Mouse (Mus musculus) midbrain, embryonic 13.5 days (tissue): Measurements from ENCODE around the gene Gm7356. TPM values are rescaled to one million over a fixed set of nuclear protein-coding genes. Genes with fewer than 3 reads are reported as not detected.

Experiments
- polyA plus RNA-seq: library from polyadenylated mRNA; unstranded; fragments of >200 nt; fragmentation: Nextera tagmentation; extraction: Ambion mirVana; gene quantifications from 2 replicates; pipeline ENCODE4 v1.2.1, GENCODE M21; 2015

Gene Gm7356
- polyA plus RNA-seq, 1 experiment from 2014 or later, result not detected

Other genes starting within 250 kb of the Gm7356 start
- 158 and 165 TPM in 2 replicates for gene Afdn, start 243.2 kb downstream of the Gm7356 start, polyA plus RNA-seq
- gene Tcte2, start 241.9 kb downstream of the Gm7356 start, polyA plus RNA-seq, result 16.3 and 20.6 TPM in 2 replicates
- not detected in 2 replicates for gene Gm7168, start 55.3 kb downstream of the Gm7356 start, polyA plus RNA-seq
- gene Gm7358, start 55.8 kb upstream of the Gm7356 start, polyA plus RNA-seq, result not detected in 2 replicates
- 0.66 and 0.94 TPM in 2 replicates for gene Dact2, start 200.6 kb upstream of the Gm7356 start, polyA plus RNA-seq